Comparison of ENCODE assay signal across 20 mouse cellular contexts in genomic region chrX:166533432-166533831, GRCm38 (mm10).
"Had no signal": no experiment of that assay in that cellular context is flagged by ENCODE, and none has a peak within 500 bp of the region (broad histone marks: within the 10 kb centered on the region; RNA-seq: fewer than 3 reads in every experiment).

No protein-coding gene starts in this region.

- H3K4me2 ChIP-seq: limb, embryonic 13.5 days; liver, embryonic 13.5 days; lung, embryonic 15.5 days; midbrain, embryonic 11.5 days had no signal

- H3K4me1 ChIP-seq: limb, embryonic 10.5 days; limb, embryonic 13.5 days; liver, embryonic 13.5 days; lung, embryonic 15.5 days had no signal

- H3K36me3 ChIP-seq: limb, embryonic 10.5 days; limb, embryonic 13.5 days; liver, embryonic 13.5 days; lung, embryonic 15.5 days had no signal

- H3K9ac ChIP-seq: limb, embryonic 13.5 days; liver, embryonic 13.5 days; lung, embryonic 15.5 days had no signal

- H3K4me3 ChIP-seq: layer of hippocampus, adult 2 months; limb, embryonic 10.5 days; limb, embryonic 13.5 days; liver, embryonic 13.5 days; lung, embryonic 15.5 days had no signal

- H3K27me3 ChIP-seq: liver, embryonic 13.5 days; lung, embryonic 15.5 days had no signal

- H3K27ac ChIP-seq: layer of hippocampus, adult 2 months; limb, embryonic 10.5 days; limb, embryonic 13.5 days; liver, embryonic 13.5 days; lung, embryonic 15.5 days had no signal

- H3K9me3 ChIP-seq: limb, embryonic 10.5 days; limb, embryonic 13.5 days; liver, embryonic 13.5 days; lung, embryonic 15.5 days had no signal

- DNase-seq: kidney, adult 18-20 months; kidney, adult 9 months; kidney, postnatal 14 days; kidney, postnatal 4 days; layer of hippocampus, adult 9-11 months; liver; liver, embryonic 13.5 days; lung, postnatal 10 days; lung, postnatal 4 days; midbrain, embryonic 14.5 days; right cerebral cortex, adult 18-20 months; right cerebral cortex, postnatal 14 days; right cerebral cortex, postnatal 4 days; spleen, adult 18-20 months; thymus, postnatal 25 days had no signal
